Mouse (Mus musculus) hindbrain, embryonic 11.5 days (tissue): ENCODE measurements around the gene Srgap3. TPM values are rescaled to one million over a fixed set of nuclear protein-coding genes. Genes with fewer than 3 reads are reported as not detected.

Source experiments
- ATAC-seq: fragments of 200-750 bp; cut with Nextera tagmentation; 2 replicates; pipeline ENCODE4 v1.8.0; 2017; ENCODE audit warnings: mild to moderate bottlenecking, moderate TSS enrichment, moderate library complexity; ENCODE audit not compliant: low FRiP score
- DNase-seq: peaks from one replicate; pipeline ENCODE4 v3.0.0-alpha.2; 2015; ENCODE audit warnings: low spot score
- H3K27ac ChIP-seq: fragments of 300-500 bp; sonication (generic); 2 replicates; pipeline ENCODE4 v1.5.1; 2014; ENCODE audit warnings: mild to moderate bottlenecking, low read depth, low read length
- H3K27me3 ChIP-seq: fragments of 300-500 bp; sonication (generic); 2 replicates; pipeline ENCODE4 v1.6.1; 2014; ENCODE audit warnings: mild to moderate bottlenecking, low read length, moderate library complexity, mixed read lengths; ENCODE audit not compliant: control insufficient read depth, insufficient read depth
- H3K36me3 ChIP-seq: fragments of 300-500 bp; sonication (generic); 2 replicates; pipeline ENCODE4 v1.6.1; 2014; ENCODE audit warnings: mild to moderate bottlenecking, low read length, moderate library complexity, mixed read lengths; ENCODE audit not compliant: control insufficient read depth, insufficient read depth
- H3K4me1 ChIP-seq: fragments of 300-500 bp; sonication (generic); replicated peaks from 2 replicates; pipeline ENCODE4 v1.6.1; 2014; ENCODE audit warnings: low read length, mixed read lengths; ENCODE audit not compliant: control insufficient read depth, insufficient read depth
- H3K4me2 ChIP-seq: fragments of 300-500 bp; sonication (generic); replicated peaks from 2 replicates; pipeline ENCODE4 v1.6.1; 2014; ENCODE audit warnings: mild to moderate bottlenecking, low read depth, low read length
- H3K4me3 ChIP-seq: fragments of 300-500 bp; sonication (generic); 2 replicates; pipeline ENCODE4 v1.5.1; 2014; ENCODE audit warnings: low read depth, low read length
- H3K9ac ChIP-seq: fragments of 300-500 bp; sonication (generic); 2 replicates; pipeline ENCODE4 v1.6.1; 2014; ENCODE audit warnings: low read depth, low read length
- H3K9me3 ChIP-seq: fragments of 300-500 bp; sonication (generic); 2 replicates; pipeline ENCODE4 v1.6.1; 2016; ENCODE audit warnings: low read length; ENCODE audit not compliant: control insufficient read depth
- WGBS: fragments of 180-500 bp; shearing (Covaris S2); extraction: QIAGEN DNeasy Blood & Tissue Kit; methylation state at CpG from one replicate; pipeline ENCODE4 v1.1.7; 2014; 5-methylcytosine and 5-hydroxymethylcytosine counted together
- polyA plus RNA-seq: library from polyadenylated mRNA; unstranded; fragments of >200 nt; fragmentation: Nextera tagmentation; extraction: Ambion mirVana; gene quantifications from 2 replicates; pipeline ENCODE4 v1.2.1, GENCODE M21; 2014

Srgap3 gene
- polyA plus RNA-seq, 1 experiment from 2014 or later: 89.6 TPM

GRCm38 (mm10) chr6:112829196-112829595 lies 117.9 kb downstream of the Srgap3 start:
- WGBS: 66% methylated on average over 12 of the region's 12 CpGs
- Histone ChIP-seq H3K27ac (peak overlapping the region; percentile 62), H3K36me3 (no peaks in the 10 kb centered on the region), H3K27me3 (no peaks in the 10 kb centered on the region), H3K4me1 (peaks cover 13% of the 10 kb centered on the region), H3K4me2 (no peak overlapping the region), H3K9ac (0 out of 2 replicates have a peak overlapping the region, but pooled peaks have one; percentile 28), H3K9me3 (no peaks in the 10 kb centered on the region), H3K4me3 (no peak overlapping the region)
- ATAC-seq (no peak), DNase-seq (no peak)

GRCm38 (mm10) chr6:112828420-112828819 lies 118.6 kb downstream of the Srgap3 start:
- Histone ChIP-seq H3K9ac (no peak overlapping the region), H3K36me3 (no peaks in the 10 kb centered on the region), H3K4me1 (peaks cover 7% of the 10 kb centered on the region; the same call in 1 of the 2 replicates), H3K4me2 (no peak overlapping the region), H3K4me3 (no peak overlapping the region), H3K9me3 (no peaks in the 10 kb centered on the region), H3K27me3 (no peaks in the 10 kb centered on the region), H3K27ac (0 out of 2 replicates have a peak overlapping the region, but pooled peaks have one; percentile 36)
- ATAC-seq (peak; percentile 75), DNase-seq (peak; percentile 59)
- 65% methylated on average over 5 of the region's 5 CpGs for WGBS

- Histone ChIP-seq H3K36me3 (no peaks in the 10 kb centered on the region), H3K4me3 (no peak overlapping the region), H3K27me3 (no peaks in the 10 kb centered on the region), H3K9ac (no peak overlapping the region), H3K27ac (no peak overlapping the region), H3K4me2 (no peak overlapping the region), H3K4me1 (peaks cover 4% of the 10 kb centered on the region; the same call in 1 of the 2 replicates), H3K9me3 (no peaks in the 10 kb centered on the region)
- no peak for ATAC-seq
- 94% methylated on average over 6 of the region's 6 CpGs for WGBS
- no peak for DNase-seq
Observed at GRCm38 (mm10) chr6:112825657-112826056, 121.4 kb downstream of the Srgap3 start.

GRCm38 (mm10) chr6:112823096-112823495 lies 124.0 kb downstream of the Srgap3 start:
- no peaks in the 10 kb centered on the region for H3K9me3 ChIP-seq
- H3K4me2 ChIP-seq: no peak overlapping the region
- DNase-seq (no peak), ATAC-seq (no peak)
- no peaks in the 10 kb centered on the region for H3K27me3 ChIP-seq
- H3K9ac ChIP-seq: no peak overlapping the region
- WGBS: 91% methylated on average over 6 of the region's 6 CpGs
- no peak overlapping the region for H3K27ac ChIP-seq
- H3K4me3 ChIP-seq: no peak overlapping the region
- H3K4me1 ChIP-seq: no peaks in the 10 kb centered on the region; the same call in 1 of the 2 replicates
- no peaks in the 10 kb centered on the region for H3K36me3 ChIP-seq

- Histone ChIP-seq H3K27me3 (no peaks in the 10 kb centered on the region), H3K9me3 (no peaks in the 10 kb centered on the region), H3K36me3 (no peaks in the 10 kb centered on the region), H3K4me2 (no peak overlapping the region), H3K27ac (no peak overlapping the region), H3K4me3 (no peak overlapping the region), H3K4me1 (no peaks in the 10 kb centered on the region; the same call in none of the 2 replicates), H3K9ac (no peak overlapping the region)
- no peak for ATAC-seq
- WGBS: 71% methylated on average over 8 of the region's 8 CpGs
- no peak for DNase-seq
Observed at GRCm38 (mm10) chr6:112820298-112820992, 126.6 kb downstream of the Srgap3 start.

GRCm38 (mm10) chr6:112818403-112818901 lies 128.6 kb downstream of the Srgap3 start:
- H3K4me1 ChIP-seq: peaks cover 6% of the 10 kb centered on the region
- DNase-seq (no peak), ATAC-seq (no peak)
- H3K36me3 ChIP-seq: no peaks in the 10 kb centered on the region
- H3K4me3 ChIP-seq: no peak overlapping the region
- H3K9me3 ChIP-seq: no peaks in the 10 kb centered on the region
- H3K27ac ChIP-seq: no peak overlapping the region
- no peaks in the 10 kb centered on the region for H3K27me3 ChIP-seq
- H3K4me2 ChIP-seq: no peak overlapping the region
- 93% methylated on average over 7 of the region's 7 CpGs for WGBS
- H3K9ac ChIP-seq: no peak overlapping the region

GRCm38 (mm10) chr6:112815604-112816003 lies 131.5 kb downstream of the Srgap3 start:
- no peaks in the 10 kb centered on the region for H3K36me3 ChIP-seq
- ATAC-seq (no peak), DNase-seq (no peak)
- H3K9ac ChIP-seq: no peak overlapping the region
- WGBS: 63% methylated on average over 6 of the region's 6 CpGs
- H3K4me3 ChIP-seq: no peak overlapping the region
- H3K27ac ChIP-seq: peak overlapping the region; percentile 89
- no peaks in the 10 kb centered on the region for H3K9me3 ChIP-seq
- no peak overlapping the region for H3K4me2 ChIP-seq
- H3K27me3 ChIP-seq: no peaks in the 10 kb centered on the region
- H3K4me1 ChIP-seq: peaks cover 6% of the 10 kb centered on the region

GRCm38 (mm10) chr6:112814525-112815086 lies 132.5 kb downstream of the Srgap3 start:
- Histone ChIP-seq H3K36me3 (no peaks in the 10 kb centered on the region), H3K27me3 (no peaks in the 10 kb centered on the region), H3K9ac (no peak overlapping the region), H3K9me3 (no peaks in the 10 kb centered on the region), H3K4me1 (peaks cover 6% of the 10 kb centered on the region), H3K4me2 (no peak overlapping the region), H3K4me3 (no peak overlapping the region), H3K27ac (peak overlapping the region; percentile 89)
- ATAC-seq: peak; percentile 23; the same call in 1 of the 2 replicates
- 37% methylated on average over 5 of the region's 5 CpGs for WGBS
- DNase-seq: peak; percentile 52

- DNase-seq (no peak), ATAC-seq (no peak)
- Histone ChIP-seq H3K27me3 (no peaks in the 10 kb centered on the region), H3K9me3 (no peaks in the 10 kb centered on the region), H3K4me2 (no peak overlapping the region), H3K27ac (no peak overlapping the region), H3K4me3 (no peak overlapping the region), H3K4me1 (peaks cover 13% of the 10 kb centered on the region), H3K9ac (no peak overlapping the region), H3K36me3 (no peaks in the 10 kb centered on the region)
- WGBS: 94% methylated on average over 7 of the region's 7 CpGs
Observed at GRCm38 (mm10) chr6:112812884-112813283, 134.2 kb downstream of the Srgap3 start.
